Mouse (Mus musculus): Measurements from ENCODE around the gene Gdf2.

The Gdf2 gene

GRCm38 (mm10) chr14:33940739-33941138 is at the start of gene Gdf2:
Gdf2 (plus strand) TSS chr14:33941039.
- no peak for DNase-seq

GRCm38 (mm10) chr14:33891507-33891906 is 49.3 kb upstream of the Gdf2 start:
- DNase-seq, result peak in 1 of 2 experiments; percentile 38

GRCm38 (mm10) chr14:33895777-33896176 is 45.1 kb upstream of the Gdf2 start:
- no peak for DNase-seq

GRCm38 (mm10) chr14:33896628-33897300 is 44.1 kb upstream of the Gdf2 start:
- DNase-seq, result no peak

- no peak for DNase-seq
Measured at GRCm38 (mm10) chr14:33902783-33903182, 38.1 kb upstream of the Gdf2 start.

- DNase-seq, result no peak
Measured at GRCm38 (mm10) chr14:33903199-33903598, 37.6 kb upstream of the Gdf2 start.

- DNase-seq, result no peak
Measured at GRCm38 (mm10) chr14:33904851-33905250, 36.0 kb upstream of the Gdf2 start.

- DNase-seq, result peak; percentile 44 to 76
Measured at GRCm38 (mm10) chr14:33913727-33914126, 27.1 kb upstream of the Gdf2 start.

GRCm38 (mm10) chr14:33914206-33914605 is 26.6 kb upstream of the Gdf2 start:
- no peak for DNase-seq

GRCm38 (mm10) chr14:33920727-33921559 is 19.9 kb upstream of the Gdf2 start:
- no peak for DNase-seq

GRCm38 (mm10) chr14:33922771-33923167 is 18.1 kb upstream of the Gdf2 start:
- no peak for DNase-seq

GRCm38 (mm10) chr14:33923168-33924070 is 17.4 kb upstream of the Gdf2 start, which contains the start of gene Gdf10:
Gdf10 (plus strand) TSS chr14:33923587.
- no peak for DNase-seq

GRCm38 (mm10) chr14:33931853-33932252 is 9.0 kb upstream of the Gdf2 start:
- DNase-seq, result no peak

- peak; percentile 23 to 72 for DNase-seq
Measured at GRCm38 (mm10) chr14:33932935-33933703, 7.7 kb upstream of the Gdf2 start.

- DNase-seq, result peak; percentile 15 to 61
Measured at GRCm38 (mm10) chr14:33933778-33934317, 7.0 kb upstream of the Gdf2 start.

- peak; percentile 20 to 56 for DNase-seq
Measured at GRCm38 (mm10) chr14:33939117-33939516, 1.7 kb upstream of the Gdf2 start.

- no peak for DNase-seq
Measured at GRCm38 (mm10) chr14:33942222-33942621, 1.4 kb downstream of the Gdf2 start.

- DNase-seq, result no peak
Measured at GRCm38 (mm10) chr14:33946125-33946524, 5.3 kb downstream of the Gdf2 start.

- no peak for DNase-seq
Measured at GRCm38 (mm10) chr14:33952233-33952981, 11.6 kb downstream of the Gdf2 start.

- no peak for DNase-seq
Measured at GRCm38 (mm10) chr14:33953761-33954160, 12.9 kb downstream of the Gdf2 start, which contains the start of gene Rbp3. Rbp3 (plus strand) TSS chr14:33954003.

GRCm38 (mm10) chr14:33956055-33956454 is 15.2 kb downstream of the Gdf2 start:
- no peak for DNase-seq

Data from kidney, adult 8-10 months (tissue).